In genomic region chr16:38453203-38453553, GRCm38 (mm10) we compare ENCODE assay signal across 8 mouse cellular contexts. TPM values are rescaled to one million over a fixed set of nuclear protein-coding genes. Genes with fewer than 3 reads are reported as not detected.
DNase-seq lines count a peak whose midpoint lies in the region; ATAC-seq and TF ChIP-seq lines count a peak whose summit lies in the region.

No protein-coding gene starts in this region.

- peaks cover 15% of the 10 kb centered on the region for H3K4me1 ChIP-seq in liver, adult 2 months (ENCODE audit: control insufficient read depth, insufficient read depth, low read length)
- H3K4me1 ChIP-seq in embryonic facial prominence, embryonic 14.5 days (ENCODE audit: control insufficient read depth, insufficient read depth, low read length): peaks cover 6% of the 10 kb centered on the region; the same call in 1 of the 2 replicates
- no peaks in the 10 kb centered on the region; the same call in 1 of the 2 replicates for H3K4me1 ChIP-seq in intestine, postnatal 0 days (replicated peaks; ENCODE audit: control insufficient read depth, insufficient read depth, low read length)
- H3K4me1 ChIP-seq in neural tube, embryonic 14.5 days (ENCODE audit: control insufficient read depth, insufficient read depth, low read length): peaks cover 12% of the 10 kb centered on the region; the same call in 1 of the 2 replicates

- peak overlapping the region; percentile 90 for H3K9ac ChIP-seq in liver, adult 2 months (ENCODE audit: low read depth, low read length)
- peak overlapping the region; percentile 96 for H3K9ac ChIP-seq in embryonic facial prominence, embryonic 14.5 days (ENCODE audit: low read depth, low read length)
- H3K9ac ChIP-seq in intestine, postnatal 0 days (ENCODE audit: low read depth, low read length): peak overlapping the region; percentile 70
- peak overlapping the region; percentile 94 for H3K9ac ChIP-seq in neural tube, embryonic 14.5 days (replicated peaks; ENCODE audit: low read depth, low read length)

- no peak for TF ChIP-seq CTCF in liver, adult 2 months (IDR thresholded peaks at IDR 0.05; ENCODE audit: low read depth, low read length)
- no peak for TF ChIP-seq CTCF in intestine, postnatal 0 days (IDR thresholded peaks at IDR 0.05; ENCODE audit: low read depth)

- 30% methylated on average over 3 of the region's 3 CpGs for WGBS in liver, adult 2 months
- WGBS in embryonic facial prominence, embryonic 14.5 days: 34% methylated on average over 3 of the region's 3 CpGs
- 22% methylated on average over 3 of the region's 3 CpGs for WGBS in intestine, postnatal 0 days
- WGBS in neural tube, embryonic 14.5 days: 28% methylated on average over 3 of the region's 3 CpGs

- H3K79me2 ChIP-seq in liver, adult 2 months (ENCODE audit: control insufficient read depth, insufficient read depth, low read length): no peaks in the 10 kb centered on the region

- H3K9me3 ChIP-seq in embryonic facial prominence, embryonic 14.5 days (ENCODE audit: control insufficient read depth, low read length): no peaks in the 10 kb centered on the region
- no peaks in the 10 kb centered on the region for H3K9me3 ChIP-seq in intestine, postnatal 0 days (ENCODE audit: control insufficient read depth)
- H3K9me3 ChIP-seq in neural tube, embryonic 14.5 days (ENCODE audit: control insufficient read depth, low read length): no peaks in the 10 kb centered on the region

- no peak for TF ChIP-seq POLR2A in liver, adult 2 months (IDR thresholded peaks at IDR 0.05; ENCODE audit: extremely low read depth, insufficient read depth, low read length)

- peak overlapping the region; percentile 73 for H3K4me2 ChIP-seq in embryonic facial prominence, embryonic 14.5 days (ENCODE audit: low read depth, low read length)
- H3K4me2 ChIP-seq in intestine, postnatal 0 days (replicated peaks; ENCODE audit: low read depth): peak overlapping the region; percentile 84
- peak overlapping the region; percentile 63 for H3K4me2 ChIP-seq in neural tube, embryonic 14.5 days (ENCODE audit: low read depth, low read length)

- peak overlapping the region; percentile 95 for H3K27ac ChIP-seq in liver, adult 2 months (replicated peaks; ENCODE audit: insufficient read depth, low read depth, low read length)
- H3K27ac ChIP-seq in embryonic facial prominence, embryonic 14.5 days (replicated peaks; ENCODE audit: low read depth, low read length): peak overlapping the region; percentile 95
- H3K27ac ChIP-seq in intestine, postnatal 0 days (ENCODE audit: low read depth, low read length): peak overlapping the region; percentile 88; the same call in 1 of the 2 replicates
- peak overlapping the region; percentile 84 for H3K27ac ChIP-seq in neural tube, embryonic 14.5 days (ENCODE audit: low read depth, low read length)

- no peaks in the 10 kb centered on the region for H3K36me3 ChIP-seq in liver, adult 2 months (ENCODE audit: control insufficient read depth, insufficient read depth, low read length)
- peaks cover 23% of the 10 kb centered on the region for H3K36me3 ChIP-seq in embryonic facial prominence, embryonic 14.5 days (ENCODE audit: control insufficient read depth, insufficient read depth, low read length)
- H3K36me3 ChIP-seq in intestine, postnatal 0 days (ENCODE audit: control insufficient read depth, insufficient read depth): peaks cover 15% of the 10 kb centered on the region; the same call in 1 of the 2 replicates
- H3K36me3 ChIP-seq in neural tube, embryonic 14.5 days (ENCODE audit: control insufficient read depth, insufficient read depth, low read length): peaks cover 10% of the 10 kb centered on the region; the same call in 1 of the 2 replicates

- no peak for ATAC-seq in embryonic facial prominence, embryonic 14.5 days (ENCODE audit: low read depth)
- no peak for ATAC-seq in intestine, postnatal 0 days
- no peak for ATAC-seq in neural tube, embryonic 14.5 days (ENCODE audit: low read depth)
- no peak for ATAC-seq in cerebellum, adult (ENCODE audit: insufficient number of reproducible peaks, low FRiP score, low TSS enrichment)

- DNase-seq in liver, adult 2 months (ENCODE audit: extremely low read depth, low read depth, low spot score): no peak
- DNase-seq in liver: no peak
- DNase-seq in embryonic facial prominence, embryonic 14.5 days (ENCODE audit: low spot score): no peak
- no peak for DNase-seq in adrenal gland, adult 18-20 months (ENCODE audit: low spot score in 2 of 2)
- no peak for DNase-seq in cerebellum, adult 8-10 months

- H3K27me3 ChIP-seq in liver, adult 2 months (ENCODE audit: control insufficient read depth, insufficient read depth, low read length): no peaks in the 10 kb centered on the region
- H3K27me3 ChIP-seq in embryonic facial prominence, embryonic 14.5 days (replicated peaks; ENCODE audit: control insufficient read depth, insufficient read depth, low read length): no peaks in the 10 kb centered on the region
- no peaks in the 10 kb centered on the region for H3K27me3 ChIP-seq in intestine, postnatal 0 days (replicated peaks; ENCODE audit: control insufficient read depth, insufficient read depth, low read length)
- no peaks in the 10 kb centered on the region for H3K27me3 ChIP-seq in neural tube, embryonic 14.5 days (ENCODE audit: control insufficient read depth, insufficient read depth, low read length)

- H3K4me3 ChIP-seq in liver, adult 2 months (ENCODE audit: insufficient read depth, low read depth, low read length): peak overlapping the region; percentile 79
- peak overlapping the region; percentile 77 for H3K4me3 ChIP-seq in embryonic facial prominence, embryonic 14.5 days (ENCODE audit: low read depth, low read length)
- H3K4me3 ChIP-seq in intestine, postnatal 0 days (ENCODE audit: low read depth, low read length): peak overlapping the region; percentile 65
- peak overlapping the region; percentile 79 for H3K4me3 ChIP-seq in neural tube, embryonic 14.5 days (ENCODE audit: low read depth, low read length)

RNA-seq across cellular contexts. Expression of gene Adprh, which starts 0.7 kb away (rescaled TPM):
- total RNA-seq in liver, adult 2 months (2014; rRNA removed): 1.9 and 2.8 TPM in 2 replicates
- 8.0 and 8.5 TPM in 2 replicates for polyA plus RNA-seq in liver, adult 2 months (2012; rRNA removed)
- 95.5 and 106 TPM in 2 replicates for polyA plus RNA-seq in embryonic facial prominence, embryonic 14.5 days (2014; fragmentation: Nextera tagmentation; extraction: Ambion mirVana)
- 55.3 and 58.8 TPM in 2 replicates for polyA plus RNA-seq in intestine, postnatal 0 days (2015; fragmentation: Nextera tagmentation; extraction: Ambion mirVana)
- 130 and 141 TPM in 2 replicates for polyA plus RNA-seq in neural tube, embryonic 14.5 days (2014; fragmentation: Nextera tagmentation; extraction: Ambion mirVana)
- total RNA-seq in adrenal gland, adult 18-20 months (2021): 10 to 100 TPM; 32.8 to 39.6 TPM

RNA-seq across cellular contexts. Expression of gene Cd80, which starts 2.2 kb away (rescaled TPM):
- total RNA-seq in liver, adult 2 months (2014; rRNA removed): 0.28 and 0.67 TPM in 2 replicates
- polyA plus RNA-seq in liver, adult 2 months (2012; rRNA removed): 0.29 TPM in 1 of 2 replicates, not detected in the other
- polyA plus RNA-seq in embryonic facial prominence, embryonic 14.5 days (2014; fragmentation: Nextera tagmentation; extraction: Ambion mirVana): 0.46 and 0.47 TPM in 2 replicates
- 0.23 and 0.33 TPM in 2 replicates for polyA plus RNA-seq in intestine, postnatal 0 days (2015; fragmentation: Nextera tagmentation; extraction: Ambion mirVana)
- polyA plus RNA-seq in neural tube, embryonic 14.5 days (2014; fragmentation: Nextera tagmentation; extraction: Ambion mirVana): 0.67 and 0.74 TPM in 2 replicates
- under 1 TPM; 0.53 to 0.70 TPM for total RNA-seq in adrenal gland, adult 18-20 months (2021)

RNA-seq across cellular contexts. Expression of gene Pla1a, which starts 20.2 kb away (rescaled TPM):
- total RNA-seq in liver, adult 2 months (2014; rRNA removed): 70.6 and 82.1 TPM in 2 replicates
- polyA plus RNA-seq in liver, adult 2 months (2012; rRNA removed): 46.9 and 55.2 TPM in 2 replicates
- 0.58 and 1.1 TPM in 2 replicates for polyA plus RNA-seq in embryonic facial prominence, embryonic 14.5 days (2014; fragmentation: Nextera tagmentation; extraction: Ambion mirVana)
- 1.6 and 1.8 TPM in 2 replicates for polyA plus RNA-seq in intestine, postnatal 0 days (2015; fragmentation: Nextera tagmentation; extraction: Ambion mirVana)
- 0.47 and 0.70 TPM in 2 replicates for polyA plus RNA-seq in neural tube, embryonic 14.5 days (2014; fragmentation: Nextera tagmentation; extraction: Ambion mirVana)
- 10 to 100 TPM; 13.9 to 51.8 TPM for total RNA-seq in adrenal gland, adult 18-20 months (2021)

Comparison
In these comparisons a context has a peak if more than half of its experiments do, and no peak if none do; other contexts are left out.
1. RNA of gene Pla1a, which starts 20.2 kb away (polyA plus RNA-seq): 46.9 to 55.2 TPM in liver, adult 2 months; 1.6 to 1.8 TPM in intestine, postnatal 0 days, 0.58 to 1.1 TPM in embryonic facial prominence, embryonic 14.5 days and 0.47 to 0.70 TPM in neural tube, embryonic 14.5 days; every median in the first group is over 10 times any median in the second.
2. Peak in every context shown above with its lines, with median percentiles within 50 percentile points of each other: H3K27ac ChIP-seq, H3K4me3 ChIP-seq, H3K9ac ChIP-seq and H3K4me2 ChIP-seq.